Mouse (Mus musculus): ENCODE data around the gene Usp1.
A peak's percentile ranks its signal among the peaks of the same experiment; 100 is the strongest.
"Not testable (repeated sequence)": the region's sequence is repeated elsewhere in the genome, so short reads cannot be mapped to it uniquely, and the experiment has no call there.

Usp1 gene

GRCm38 (mm10) chr4:98923568-98924070, at the start of gene Usp1:
Gene Usp1 (plus strand): TSS chr4:98923810.
- DNase-seq (ENCODE audit: low spot score) = peak; percentile 66

DNA sequence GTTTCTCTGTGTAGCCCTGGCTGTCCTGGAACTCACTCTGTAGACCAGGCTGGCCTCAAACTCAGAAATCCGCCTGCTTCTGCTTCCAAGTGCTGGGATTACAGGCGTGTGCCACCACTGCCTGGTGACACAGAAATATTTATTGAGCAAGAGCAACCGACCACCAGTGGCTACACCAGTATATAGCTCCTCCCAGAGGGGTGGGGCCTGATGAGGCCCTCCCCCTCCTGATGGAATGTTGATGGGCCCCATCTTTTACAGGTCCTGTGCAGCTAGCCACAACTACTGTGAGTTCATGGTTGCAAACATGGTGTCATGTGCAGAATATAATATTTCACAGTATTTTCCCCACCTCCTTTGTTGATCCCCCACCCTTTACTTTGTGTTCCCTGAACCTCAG, 40.9 kb upstream of the Usp1 start:
- DNase-seq (ENCODE audit: low spot score) = no peak

- DNase-seq (ENCODE audit: low spot score) = no peak
Observed at GRCm38 (mm10) chr4:98886377-98886776, 37.2 kb upstream of the Usp1 start.

DNA sequence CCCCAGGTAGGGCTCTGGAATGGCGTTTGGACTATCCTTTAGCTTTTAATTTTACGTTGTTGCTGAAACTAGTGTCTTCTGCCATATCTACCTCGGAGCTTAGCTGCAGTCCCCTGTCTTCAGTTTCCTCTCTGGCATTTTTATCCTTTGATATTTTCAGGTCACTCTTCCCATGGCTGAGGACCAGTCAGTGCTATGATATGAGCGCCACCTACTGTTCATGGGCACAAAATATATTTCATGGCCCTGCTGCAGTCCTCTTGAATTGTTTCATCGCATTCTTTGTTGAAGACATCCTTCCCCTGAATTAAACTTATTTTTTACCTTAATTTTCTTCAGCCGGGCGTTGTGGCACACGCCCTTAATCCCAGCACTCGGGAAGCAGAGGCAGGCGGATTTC, 36.5 kb upstream of the Usp1 start:
- DNase-seq (ENCODE audit: low spot score) = no peak

GRCm38 (mm10) chr4:98910246-98910645, 13.4 kb upstream of the Usp1 start:
- no peak for DNase-seq (ENCODE audit: low spot score)

- DNase-seq (ENCODE audit: low spot score) = no peak
Observed at GRCm38 (mm10) chr4:98917724-98918123, 5.9 kb upstream of the Usp1 start.

GRCm38 (mm10) chr4:98918204-98918603, 5.4 kb upstream of the Usp1 start:
- DNase-seq (ENCODE audit: low spot score) = no peak

DNA sequence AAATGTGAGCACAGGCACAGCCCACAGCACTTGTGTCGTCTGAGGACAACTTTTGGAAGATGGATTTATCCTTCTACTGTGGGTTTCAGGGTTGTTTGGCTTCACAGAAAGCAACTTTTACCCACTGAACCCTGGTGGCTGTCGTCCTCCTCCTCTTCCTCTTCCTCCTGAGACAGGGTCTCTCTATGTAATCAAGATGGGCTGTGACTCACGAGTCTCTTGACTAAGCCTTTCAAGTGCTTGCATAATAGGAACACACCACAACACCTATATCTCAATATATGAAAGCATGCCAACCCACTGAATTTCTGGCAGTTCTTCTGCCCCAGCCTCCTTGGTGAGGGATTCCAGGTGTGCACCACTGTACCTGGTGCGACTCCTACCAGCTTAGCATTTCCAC, 2.7 kb upstream of the Usp1 start:
- no peak for DNase-seq (ENCODE audit: low spot score)

DNA sequence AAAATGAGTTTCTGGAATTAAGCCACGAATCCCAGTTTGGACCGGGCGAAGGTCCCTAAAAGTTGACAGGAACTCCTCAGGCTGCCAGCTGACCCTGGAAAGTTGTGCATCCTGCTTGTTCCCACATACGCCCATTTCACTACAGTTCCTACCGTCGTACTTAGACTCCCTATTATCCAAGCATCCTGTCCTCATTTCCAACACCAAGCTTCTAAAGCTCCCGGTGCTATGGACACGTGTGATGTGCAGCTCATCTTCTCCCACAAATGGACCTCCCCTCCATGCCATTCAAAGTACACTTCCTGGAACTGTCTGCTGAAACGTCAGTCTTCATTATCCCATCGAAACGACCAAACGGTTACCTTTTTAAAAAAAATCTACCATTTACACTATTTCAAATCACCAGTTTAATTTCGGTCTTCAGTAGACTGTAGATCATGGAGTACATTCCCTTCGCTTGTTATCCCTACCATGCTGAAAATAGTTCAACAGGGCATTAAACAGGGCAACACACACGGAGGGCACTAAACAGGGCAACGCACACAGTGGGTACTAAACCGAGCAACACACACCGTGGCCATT, 1.5 kb upstream of the Usp1 start:
- DNase-seq (ENCODE audit: low spot score) = no peak

GRCm38 (mm10) chr4:98922643-98923567, 705 bp upstream of the Usp1 start:
- DNase-seq (ENCODE audit: low spot score) = peak; percentile 98

GRCm38 (mm10) chr4:98924071-98924905, 678 bp downstream of the Usp1 start:
- DNase-seq (ENCODE audit: low spot score) = peak; percentile 19

DNA sequence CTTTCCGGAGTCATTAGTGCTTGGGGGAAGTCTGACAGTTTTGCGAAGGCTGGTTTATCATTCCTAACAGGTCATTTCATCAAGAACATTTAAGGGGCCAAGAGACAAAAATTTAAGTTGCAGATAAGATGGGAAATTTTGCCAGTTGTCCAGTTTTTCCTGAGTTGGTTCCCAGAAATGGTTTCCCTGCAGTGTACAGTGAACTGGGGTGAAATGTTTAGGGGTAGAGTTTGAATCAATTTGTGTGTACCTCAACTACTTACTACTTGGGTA, 1.2 kb downstream of the Usp1 start:
- DNase-seq (ENCODE audit: low spot score) = no peak

DNA sequence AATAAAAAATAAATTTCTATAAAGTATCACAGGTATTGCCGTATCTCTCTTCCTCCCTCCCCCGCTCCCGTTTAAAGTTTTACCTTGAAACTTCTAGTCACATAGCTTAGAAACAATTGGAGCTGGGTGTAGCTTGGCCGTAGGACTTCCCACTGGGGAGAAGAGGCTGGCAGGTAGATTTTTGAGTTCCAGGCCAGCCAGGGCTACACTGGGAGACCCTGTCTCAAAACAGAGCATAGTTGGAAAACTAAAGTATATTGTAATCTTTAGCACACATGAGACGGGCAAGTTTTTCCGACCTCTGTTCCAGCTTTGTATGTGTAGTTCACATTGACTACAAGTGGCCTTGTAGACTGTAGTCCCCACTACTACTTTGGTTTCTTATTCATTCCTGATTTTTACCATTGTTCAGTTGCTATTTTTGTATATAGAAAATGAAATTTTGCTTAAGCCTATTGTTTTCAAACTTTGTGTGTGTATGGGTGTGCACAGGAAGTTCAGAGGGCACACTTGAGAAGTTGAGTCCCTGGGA, 1.7 kb downstream of the Usp1 start:
- DNase-seq (ENCODE audit: low spot score) = no peak

GRCm38 (mm10) chr4:98936036-98936435, 12.4 kb downstream of the Usp1 start:
- DNase-seq (ENCODE audit: low spot score) = no peak

DNA sequence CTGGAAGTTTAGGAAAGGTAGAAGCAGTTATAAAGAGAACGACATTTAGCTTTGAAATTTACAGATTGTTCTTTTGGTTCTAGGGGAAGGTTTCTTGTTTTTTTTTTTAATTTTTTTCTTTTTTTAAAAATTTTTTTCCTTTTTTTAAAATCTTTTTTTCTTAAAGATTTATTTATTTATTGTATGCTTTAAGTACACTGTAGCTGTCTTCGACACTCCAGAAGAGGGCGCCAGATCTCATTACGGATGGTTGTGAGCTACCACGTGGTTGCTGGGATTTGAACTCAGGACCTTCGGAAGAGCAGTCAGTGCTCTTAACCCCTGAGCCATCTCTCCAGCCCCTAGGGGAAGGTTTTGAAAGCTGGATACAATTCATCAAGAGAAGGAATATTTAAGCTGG, 14.6 kb downstream of the Usp1 start:
- DNase-seq (ENCODE audit: low spot score) = not testable (repeated sequence)

- DNase-seq (ENCODE audit: low spot score) = no peak
Observed at GRCm38 (mm10) chr4:98950563-98950962, 27.0 kb downstream of the Usp1 start.

GRCm38 (mm10) chr4:98955986-98956385, 32.4 kb downstream of the Usp1 start:
- DNase-seq (ENCODE audit: low spot score) = no peak

- DNase-seq (ENCODE audit: low spot score) = no peak
Observed at GRCm38 (mm10) chr4:98960243-98960642, 36.6 kb downstream of the Usp1 start.

GRCm38 (mm10) chr4:98969946-98970345, 46.3 kb downstream of the Usp1 start:
- DNase-seq (ENCODE audit: low spot score) = no peak

- DNase-seq (ENCODE audit: low spot score) = no peak
Observed at GRCm38 (mm10) chr4:98975741-98976140, 52.1 kb downstream of the Usp1 start.

DNA sequence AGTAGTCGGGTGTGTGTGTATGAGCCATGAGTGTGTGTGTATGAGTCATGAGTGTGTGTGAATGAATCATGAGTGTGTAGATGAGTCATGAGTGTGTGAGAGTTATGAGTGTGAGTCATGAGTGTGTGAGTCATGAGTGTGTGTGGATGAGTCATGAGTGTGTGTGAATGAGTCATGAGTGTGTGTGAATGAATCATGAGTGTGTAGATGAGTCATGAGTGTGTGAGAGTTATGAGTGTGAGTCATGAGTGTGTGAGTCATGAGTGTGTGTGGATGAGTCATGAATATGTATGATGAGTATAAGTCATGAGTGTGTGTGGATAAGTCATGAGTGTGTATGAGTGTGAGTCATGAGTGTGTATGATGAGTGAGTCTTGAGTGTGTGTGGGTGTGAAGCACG, 54.7 kb downstream of the Usp1 start:
- not testable (repeated sequence) for DNase-seq (ENCODE audit: low spot score)

DNA sequence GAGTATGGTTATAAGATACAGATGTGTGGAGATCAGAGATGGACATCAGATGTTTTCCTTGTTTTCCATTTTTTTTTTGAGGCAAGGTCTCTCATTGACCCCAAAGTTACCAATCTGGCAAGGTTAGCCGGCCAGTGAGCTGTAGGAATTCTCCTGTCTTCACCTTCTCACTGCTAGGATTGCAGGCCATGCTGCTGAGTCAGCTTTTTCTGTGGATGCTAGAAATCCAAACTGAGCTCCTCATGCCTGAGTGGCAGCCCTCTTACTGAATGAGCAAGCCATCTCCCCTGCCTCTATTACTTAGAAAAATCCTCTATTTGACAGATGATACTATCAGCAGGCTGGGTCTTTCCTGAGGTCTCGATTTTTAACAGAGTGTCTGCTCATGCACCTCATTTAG, 55.1 kb downstream of the Usp1 start:
- no peak for DNase-seq (ENCODE audit: low spot score)

Data from left cerebral cortex, adult 11 months (tissue).